Mouse (Mus musculus) forebrain, embryonic 13.5 days (tissue): ENCODE data around the gene Cyth3. TPM values are rescaled to one million over a fixed set of nuclear protein-coding genes. Genes with fewer than 3 reads are reported as not detected.

Source experiments
- ATAC-seq: fragments of 200-750 bp; cut with Nextera tagmentation; 2 replicates; pipeline ENCODE4 v1.8.0; 2017
- H3K27ac ChIP-seq: fragments of 300-500 bp; sonication (generic); 2 replicates; pipeline ENCODE4 v1.5.1; 2015; ENCODE audit warnings: inconsistent platforms, mild to moderate bottlenecking, moderate library complexity
- H3K27me3 ChIP-seq: fragments of 300-500 bp; sonication (generic); 2 replicates; pipeline ENCODE4 v1.6.1; 2015; ENCODE audit warnings: mild to moderate bottlenecking, inconsistent platforms
- H3K36me3 ChIP-seq: fragments of 300-500 bp; sonication (generic); 2 replicates; pipeline ENCODE4 v1.6.1; 2015; ENCODE audit warnings: mild to moderate bottlenecking, inconsistent platforms; ENCODE audit not compliant: poor library complexity, severe bottlenecking
- H3K4me1 ChIP-seq: fragments of 300-500 bp; sonication (generic); 2 replicates; pipeline ENCODE4 v1.6.1; 2015; ENCODE audit warnings: inconsistent platforms
- H3K4me2 ChIP-seq: fragments of 300-500 bp; sonication (generic); 2 replicates; pipeline ENCODE4 v1.6.1; 2015; ENCODE audit warnings: inconsistent platforms, mild to moderate bottlenecking, moderate library complexity
- H3K4me3 ChIP-seq: fragments of 300-500 bp; sonication (generic); 2 replicates; pipeline ENCODE4 v1.5.1; 2015; ENCODE audit warnings: mild to moderate bottlenecking, inconsistent platforms
- H3K9ac ChIP-seq: fragments of 300-500 bp; sonication (generic); 2 replicates; pipeline ENCODE4 v1.6.1; 2015; ENCODE audit warnings: mild to moderate bottlenecking, inconsistent platforms
- H3K9me3 ChIP-seq: fragments of 300-500 bp; sonication (generic); replicated peaks from 2 replicates; pipeline ENCODE4 v1.6.1; 2016; ENCODE audit warnings: inconsistent platforms
- WGBS: fragments of 180-500 bp; shearing (Covaris S2); methylation state at CpG from one replicate; pipeline ENCODE4 v1.1.7; 2015; 5-methylcytosine and 5-hydroxymethylcytosine counted together
- polyA plus RNA-seq: library from polyadenylated mRNA; unstranded; fragments of >200 nt; fragmentation: Nextera tagmentation; extraction: Ambion mirVana; gene quantifications from 2 replicates; pipeline ENCODE4 v1.2.1, GENCODE M21; 2015

Cyth3 gene
- polyA plus RNA-seq, 1 experiment from 2014 or later: 24.0 TPM

DNA sequence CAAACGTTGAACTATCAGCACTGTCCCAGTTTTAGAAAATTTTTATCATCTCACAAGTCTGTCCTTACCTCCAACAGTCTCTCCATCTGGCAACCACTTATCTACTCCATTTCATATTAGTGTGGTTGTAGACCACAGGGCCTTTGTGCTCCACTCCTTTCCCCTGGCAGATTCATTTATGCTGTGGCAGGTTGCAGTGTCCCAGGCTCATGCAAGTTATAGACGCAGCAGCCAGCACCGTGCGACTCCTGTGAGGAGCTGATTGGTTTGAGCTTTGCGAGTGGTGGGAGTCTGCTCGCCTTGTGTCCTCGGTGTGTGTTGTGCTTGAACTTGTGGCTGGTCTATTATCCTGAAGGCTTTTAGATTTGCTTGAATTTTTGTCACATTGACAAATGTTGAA lies 17.6 kb downstream of the Cyth3 start:
- H3K27ac ChIP-seq: no peak overlapping the region
- no peak overlapping the region for H3K4me2 ChIP-seq
- H3K9ac ChIP-seq: no peak overlapping the region
- no peak overlapping the region for H3K4me3 ChIP-seq
- no peaks in the 10 kb centered on the region for H3K9me3 ChIP-seq
- H3K27me3 ChIP-seq: no peaks in the 10 kb centered on the region
- ATAC-seq: no peak
- H3K36me3 ChIP-seq: no peaks in the 10 kb centered on the region
- H3K4me1 ChIP-seq: peaks cover 12% of the 10 kb centered on the region
- 91% methylated on average over 7 of the region's 7 CpGs for WGBS

DNA sequence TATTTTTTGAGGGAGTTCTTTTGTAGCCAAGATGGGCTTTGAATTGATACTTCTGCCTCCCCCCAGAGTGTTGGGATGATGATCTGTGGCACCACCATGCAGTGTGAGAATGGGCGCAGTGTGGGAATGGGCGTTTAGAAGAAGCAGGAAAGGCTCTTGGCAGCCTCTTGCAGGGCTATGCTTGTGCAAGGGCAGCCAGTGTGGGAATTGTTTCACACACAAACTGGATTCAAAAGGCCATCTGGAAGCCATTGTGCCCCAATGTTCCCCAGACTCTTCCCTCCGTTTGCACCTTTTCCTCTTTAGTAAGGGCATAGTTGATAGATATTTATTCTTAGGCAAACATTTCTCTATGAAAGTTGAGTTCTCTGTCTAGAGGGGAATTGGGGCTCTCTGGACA lies 19.3 kb downstream of the Cyth3 start:
- Histone ChIP-seq H3K27me3 (no peaks in the 10 kb centered on the region), H3K4me2 (no peak overlapping the region), H3K9me3 (no peaks in the 10 kb centered on the region), H3K4me1 (peaks cover 12% of the 10 kb centered on the region), H3K36me3 (no peaks in the 10 kb centered on the region), H3K27ac (no peak overlapping the region), H3K9ac (no peak overlapping the region), H3K4me3 (no peak overlapping the region)
- 76% methylated on average over 3 of the region's 3 CpGs for WGBS
- no peak for ATAC-seq

DNA sequence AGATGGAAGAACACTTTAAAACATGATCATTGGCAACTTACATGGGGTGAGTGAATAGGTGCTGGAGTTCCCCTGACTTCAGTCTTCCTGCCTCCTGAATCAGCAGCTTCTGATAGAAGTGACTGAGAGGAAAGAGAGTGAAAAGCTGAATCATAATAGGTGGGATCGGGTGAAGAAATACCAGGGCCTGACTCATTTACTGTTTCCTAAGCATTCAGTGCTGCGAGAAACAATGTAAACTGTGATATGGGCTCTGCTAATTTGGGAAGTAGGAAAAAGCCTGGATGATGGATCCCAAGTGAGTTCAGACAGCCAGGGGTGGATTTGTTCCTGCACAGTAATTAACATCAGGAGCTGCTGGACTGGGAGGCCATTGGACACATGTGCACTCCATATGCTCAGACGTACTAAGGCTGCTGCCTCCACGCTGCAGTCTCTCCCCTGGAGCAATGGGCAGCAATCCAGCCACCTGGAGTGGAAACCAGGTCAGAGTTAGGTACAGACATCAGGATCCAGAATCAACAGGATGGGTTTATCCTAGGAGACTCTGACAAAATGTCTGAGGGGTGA lies 20.1 kb downstream of the Cyth3 start:
- peaks cover 12% of the 10 kb centered on the region for H3K4me1 ChIP-seq
- H3K9me3 ChIP-seq: no peaks in the 10 kb centered on the region
- no peak overlapping the region for H3K27ac ChIP-seq
- no peaks in the 10 kb centered on the region for H3K36me3 ChIP-seq
- no peak overlapping the region for H3K4me3 ChIP-seq
- no peaks in the 10 kb centered on the region for H3K27me3 ChIP-seq
- no peak for ATAC-seq
- H3K4me2 ChIP-seq: no peak overlapping the region
- 58% methylated on average over 4 of the region's 4 CpGs for WGBS
- no peak overlapping the region for H3K9ac ChIP-seq

DNA sequence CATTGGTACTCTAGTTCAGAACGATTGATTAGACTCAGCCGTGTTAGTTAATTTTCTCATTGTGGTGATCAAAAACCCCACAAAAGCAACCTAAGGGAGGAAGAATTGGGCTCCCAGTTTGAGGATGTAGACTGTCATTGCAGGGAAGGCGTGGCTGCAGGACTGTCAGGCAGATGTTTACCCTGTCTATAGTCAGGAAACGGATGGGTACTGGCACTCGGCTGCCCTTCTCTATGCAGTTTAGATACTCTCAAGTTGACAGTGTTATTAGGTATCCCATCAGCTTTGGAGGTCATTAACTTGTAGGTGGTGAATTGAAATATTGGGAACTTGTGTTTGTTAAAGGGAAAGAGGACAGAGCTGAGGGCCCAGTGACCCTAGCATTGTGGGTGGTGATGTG lies 23.7 kb downstream of the Cyth3 start:
- Histone ChIP-seq H3K27me3 (no peaks in the 10 kb centered on the region), H3K4me2 (no peak overlapping the region), H3K9me3 (no peaks in the 10 kb centered on the region), H3K9ac (no peak overlapping the region), H3K4me1 (peaks cover 12% of the 10 kb centered on the region), H3K36me3 (no peaks in the 10 kb centered on the region), H3K27ac (no peak overlapping the region), H3K4me3 (no peak overlapping the region)
- no peak for ATAC-seq
- 80% methylated on average over 5 of the region's 5 CpGs for WGBS

DNA sequence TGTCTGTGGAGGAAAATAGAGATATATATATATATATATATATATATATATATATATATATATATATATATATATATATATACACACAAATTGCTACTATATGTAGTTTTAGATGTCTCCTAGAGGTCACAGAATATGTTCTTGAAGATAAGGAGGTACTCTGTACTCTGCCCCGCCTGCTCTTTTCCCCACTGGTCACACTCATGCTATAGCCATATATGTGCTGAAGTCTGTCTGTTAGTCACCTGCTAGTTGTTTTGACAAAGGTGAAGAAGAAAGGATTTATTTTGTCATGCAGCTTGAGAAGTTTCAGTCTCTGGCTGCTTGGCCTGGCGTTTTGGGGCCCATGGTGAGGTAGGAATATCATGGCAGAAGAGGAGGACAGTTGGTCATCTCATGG lies 25.2 kb downstream of the Cyth3 start:
- H3K27me3 ChIP-seq: no peaks in the 10 kb centered on the region
- WGBS: 89% methylated on average over 2 of the region's 2 CpGs
- H3K9ac ChIP-seq: no peak overlapping the region
- no peaks in the 10 kb centered on the region for H3K9me3 ChIP-seq
- ATAC-seq: no peak
- no peaks in the 10 kb centered on the region for H3K36me3 ChIP-seq
- H3K4me1 ChIP-seq: peaks cover 11% of the 10 kb centered on the region
- H3K27ac ChIP-seq: no peak overlapping the region
- no peak overlapping the region for H3K4me2 ChIP-seq
- no peak overlapping the region for H3K4me3 ChIP-seq

DNA sequence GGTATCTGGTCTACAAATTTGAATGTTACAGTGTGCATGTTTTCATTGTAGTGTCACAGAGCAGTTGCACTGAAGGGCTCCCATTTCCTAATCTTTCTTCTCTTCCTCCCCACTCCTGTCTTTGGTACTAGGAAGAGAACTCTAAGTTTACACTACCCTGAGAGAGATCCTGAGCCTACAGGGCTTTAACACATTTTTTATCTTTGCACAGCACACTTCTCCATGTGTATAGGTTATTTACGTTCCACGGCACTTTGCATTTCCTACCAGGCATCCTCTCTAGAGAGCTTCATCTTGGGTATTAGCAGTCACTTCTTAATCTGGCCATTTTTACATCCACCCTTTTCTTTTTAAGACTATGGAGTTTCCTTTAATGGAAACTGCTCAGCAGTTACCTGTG lies 25.8 kb downstream of the Cyth3 start:
- Histone ChIP-seq H3K4me3 (no peak overlapping the region), H3K9ac (no peak overlapping the region), H3K27me3 (no peaks in the 10 kb centered on the region), H3K27ac (no peak overlapping the region), H3K9me3 (no peaks in the 10 kb centered on the region), H3K36me3 (no peaks in the 10 kb centered on the region), H3K4me1 (peaks cover 7% of the 10 kb centered on the region; the same call in 1 of the 2 replicates), H3K4me2 (no peak overlapping the region)
- ATAC-seq: no peak
- WGBS: 89% methylated on average over 2 of the region's 2 CpGs

DNA sequence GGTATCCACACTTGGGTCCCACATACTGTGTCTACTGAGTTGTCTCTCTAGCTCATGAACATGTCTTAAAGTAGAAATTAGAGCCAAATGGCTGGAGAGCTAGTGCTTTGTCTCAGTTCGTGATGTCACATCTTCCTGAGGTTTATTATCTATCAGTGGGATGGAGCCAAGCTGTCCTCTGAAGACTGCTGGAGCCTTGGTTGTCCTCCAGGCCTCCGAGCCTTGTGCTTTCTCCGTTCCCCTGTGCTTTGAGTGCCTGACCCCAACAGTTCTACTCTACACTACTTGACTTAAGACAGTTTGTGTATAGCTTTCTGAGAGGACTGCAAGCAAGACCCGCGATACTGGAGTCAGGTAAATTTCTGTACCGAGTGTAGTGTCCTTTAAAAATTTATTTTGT lies 26.9 kb downstream of the Cyth3 start:
- Histone ChIP-seq H3K27ac (no peak overlapping the region), H3K4me2 (no peak overlapping the region), H3K4me1 (peaks cover 7% of the 10 kb centered on the region; the same call in 1 of the 2 replicates), H3K27me3 (no peaks in the 10 kb centered on the region), H3K36me3 (no peaks in the 10 kb centered on the region), H3K9ac (no peak overlapping the region), H3K4me3 (no peak overlapping the region), H3K9me3 (no peaks in the 10 kb centered on the region)
- WGBS: 96% methylated on average over 6 of the region's 6 CpGs
- no peak for ATAC-seq

DNA sequence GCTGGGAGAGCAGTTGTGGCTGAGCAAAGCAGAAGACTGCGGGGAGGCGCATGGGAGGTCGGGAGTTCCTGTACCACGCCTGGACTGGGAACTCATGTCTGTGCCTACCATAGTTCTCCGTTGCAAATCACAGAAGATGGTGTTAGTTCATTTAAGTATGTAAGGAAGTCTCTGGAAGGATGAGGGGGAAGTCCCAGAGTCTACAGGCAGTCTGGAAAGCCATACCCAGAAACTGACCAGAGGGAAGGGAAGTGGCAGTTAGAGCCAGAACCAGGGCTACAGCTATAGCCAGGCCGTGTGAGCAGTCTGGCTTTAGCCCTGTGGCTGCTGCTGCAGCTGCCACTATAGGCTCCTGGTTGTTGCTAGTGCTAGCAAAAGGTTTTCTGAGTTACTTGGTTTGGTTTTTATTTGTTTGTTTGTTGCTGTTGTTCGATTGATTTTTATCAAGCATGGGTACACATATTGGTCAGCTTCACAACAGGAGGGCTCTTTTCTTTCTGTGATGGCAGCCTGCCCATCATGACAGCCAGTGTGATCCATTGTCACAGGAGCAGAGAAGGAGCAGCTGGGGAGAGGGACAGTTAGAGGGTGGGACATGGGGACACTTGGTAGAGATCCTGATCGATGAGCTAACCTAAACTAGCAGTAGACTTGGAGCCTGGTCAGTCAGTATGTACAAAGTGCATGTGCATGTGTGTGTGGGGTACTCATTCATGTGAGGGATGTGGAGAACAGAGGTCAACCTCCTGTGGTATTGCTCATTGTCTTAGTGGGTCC lies 29.8 kb downstream of the Cyth3 start:
- 84% methylated on average over 8 of the region's 8 CpGs for WGBS

DNA sequence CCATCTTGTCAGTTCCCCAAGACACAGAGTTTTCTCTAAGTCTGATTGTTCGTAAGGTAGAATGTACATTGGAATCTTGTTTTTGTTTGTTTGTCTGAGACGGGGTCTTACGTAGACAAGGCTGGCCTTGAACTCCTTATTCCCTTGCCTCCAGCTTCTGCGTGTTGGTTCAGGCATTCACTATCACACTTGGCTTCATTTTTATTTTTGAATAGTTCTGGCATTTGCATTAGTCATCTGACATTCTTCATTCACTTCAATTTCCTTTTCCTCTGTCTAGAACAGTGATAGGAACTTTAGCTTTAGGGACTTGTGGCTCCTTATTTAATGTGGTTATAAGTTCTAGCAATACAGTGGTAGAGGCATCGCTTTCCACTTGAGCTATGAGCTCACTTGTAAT lies 31.2 kb downstream of the Cyth3 start:
- H3K4me1 ChIP-seq: peaks cover 13% of the 10 kb centered on the region; the same call in 1 of the 2 replicates
- H3K9ac ChIP-seq: no peak overlapping the region
- WGBS: 95% methylated on average over 5 of the region's 5 CpGs
- H3K27ac ChIP-seq: no peak overlapping the region
- H3K4me3 ChIP-seq: no peak overlapping the region
- H3K27me3 ChIP-seq: no peaks in the 10 kb centered on the region
- no peak for ATAC-seq
- no peaks in the 10 kb centered on the region for H3K36me3 ChIP-seq
- no peak overlapping the region for H3K4me2 ChIP-seq
- H3K9me3 ChIP-seq: no peaks in the 10 kb centered on the region

More for the DNA sequence above, 29.8 kb downstream of the Cyth3 start:
- no peak overlapping the region for H3K9ac ChIP-seq
- H3K36me3 ChIP-seq: no peaks in the 10 kb centered on the region
- H3K4me2 ChIP-seq: no peak overlapping the region
- no peak overlapping the region for H3K27ac ChIP-seq
- H3K4me1 ChIP-seq: peaks cover 13% of the 10 kb centered on the region; the same call in 1 of the 2 replicates
- no peak overlapping the region for H3K4me3 ChIP-seq
- H3K9me3 ChIP-seq: no peaks in the 10 kb centered on the region
- no peaks in the 10 kb centered on the region for H3K27me3 ChIP-seq
- no peak for ATAC-seq

DNA sequence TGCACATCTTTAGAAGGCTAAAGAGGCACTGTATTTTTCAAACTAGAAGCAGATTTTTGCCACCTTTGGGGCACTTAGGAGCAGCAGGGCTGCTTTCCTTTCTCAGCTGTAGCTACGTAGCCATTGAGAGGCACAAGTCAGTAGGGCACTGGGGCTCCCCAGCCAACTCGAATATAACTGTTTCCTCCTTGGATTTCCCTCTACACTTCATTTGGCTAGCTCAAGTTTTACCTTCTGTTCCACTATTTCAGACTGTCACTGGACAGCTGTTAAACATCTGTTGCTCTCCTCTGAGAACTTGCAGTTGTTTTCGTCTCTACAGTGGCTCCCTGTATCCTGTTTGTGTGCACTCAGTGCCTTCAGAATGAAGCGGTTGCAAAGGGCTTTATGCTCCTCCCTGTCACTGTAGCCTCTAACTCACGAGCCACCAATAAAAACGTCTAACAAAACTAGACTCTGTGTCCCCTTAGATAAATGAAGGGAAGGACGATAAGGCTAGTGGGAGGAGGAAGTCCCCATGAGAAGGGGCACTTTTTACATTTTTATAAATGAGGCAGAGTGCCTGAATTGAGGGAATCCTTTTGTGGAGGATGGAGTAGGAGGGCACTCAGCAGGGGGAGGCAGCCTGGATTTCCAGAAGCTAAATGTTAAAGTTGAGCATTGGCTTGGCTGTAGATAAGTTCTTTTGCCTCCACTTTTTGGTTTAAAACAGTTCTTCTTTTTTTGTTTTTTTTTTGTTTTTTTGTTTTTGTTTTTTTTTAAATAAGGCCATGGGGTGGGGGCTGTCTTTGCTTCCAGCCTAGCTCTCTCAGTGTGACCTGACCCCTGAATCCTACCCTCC lies 32.6 kb downstream of the Cyth3 start:
- no peaks in the 10 kb centered on the region for H3K36me3 ChIP-seq
- WGBS: 16% methylated on average over 7 of the region's 7 CpGs

DNA sequence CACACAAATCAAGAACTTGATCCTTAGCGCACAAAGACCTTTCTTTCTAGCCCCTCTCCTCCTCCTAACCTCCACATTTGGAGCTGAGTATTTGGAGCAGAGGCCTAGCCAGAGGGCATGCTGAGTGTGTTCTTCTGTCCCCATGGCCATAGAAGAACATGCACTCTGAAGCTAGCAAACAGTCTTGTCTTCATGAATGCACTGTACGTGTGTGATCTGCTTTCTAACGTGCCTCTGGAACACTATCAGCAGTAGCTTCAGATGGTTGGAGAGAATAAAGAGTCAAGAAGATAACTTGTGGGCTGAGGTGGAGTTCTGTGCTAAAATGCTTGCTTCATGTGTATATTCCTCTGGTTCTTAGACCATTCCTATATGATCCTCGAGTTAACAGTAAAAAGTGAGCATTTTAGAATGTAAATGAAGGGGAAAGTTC lies 33.3 kb downstream of the Cyth3 start:
- ATAC-seq: no peak
- Histone ChIP-seq H3K9me3 (no peaks in the 10 kb centered on the region), H3K27ac (no peak overlapping the region), H3K4me1 (peaks cover 13% of the 10 kb centered on the region; the same call in 1 of the 2 replicates), H3K27me3 (no peaks in the 10 kb centered on the region), H3K4me2 (no peak overlapping the region), H3K36me3 (no peaks in the 10 kb centered on the region), H3K9ac (no peak overlapping the region), H3K4me3 (no peak overlapping the region)
- 65% methylated on average over 4 of the region's 4 CpGs for WGBS

More for the DNA sequence above, 32.6 kb downstream of the Cyth3 start:
- no peaks in the 10 kb centered on the region for H3K27me3 ChIP-seq
- no peak overlapping the region for H3K9ac ChIP-seq
- no peak overlapping the region for H3K27ac ChIP-seq
- no peak overlapping the region for H3K4me2 ChIP-seq
- H3K4me1 ChIP-seq: peaks cover 13% of the 10 kb centered on the region; the same call in 1 of the 2 replicates
- no peak overlapping the region for H3K4me3 ChIP-seq
- H3K9me3 ChIP-seq: no peaks in the 10 kb centered on the region
- no peak for ATAC-seq

DNA sequence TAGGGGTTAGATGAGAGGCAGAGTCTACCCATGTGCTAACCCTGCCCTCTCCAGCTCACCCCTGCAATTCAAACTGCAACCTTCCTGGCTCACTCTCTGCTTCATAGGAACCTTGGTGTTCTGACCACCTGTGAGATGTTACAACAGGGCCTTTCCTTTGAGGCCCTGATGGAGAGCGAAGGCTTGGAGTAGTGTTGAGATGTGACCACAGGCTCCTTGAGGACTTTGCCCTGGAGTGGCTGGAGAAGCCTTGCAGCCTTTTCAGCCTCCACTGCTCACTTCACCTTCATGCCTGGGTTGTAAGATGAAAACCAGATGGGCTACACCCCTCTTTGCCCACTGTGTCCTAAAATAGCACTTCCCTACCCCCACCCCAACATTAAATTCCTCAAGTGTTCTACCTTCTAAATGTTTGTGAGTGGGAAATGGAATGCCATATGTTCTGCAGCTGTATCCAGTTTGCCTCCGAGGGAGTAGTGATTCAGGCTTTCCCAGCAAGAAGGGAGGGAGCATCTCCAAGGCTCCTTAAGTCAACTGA lies 34.5 kb downstream of the Cyth3 start:
- Histone ChIP-seq H3K4me1 (peaks cover 12% of the 10 kb centered on the region; the same call in 1 of the 2 replicates), H3K4me2 (no peak overlapping the region), H3K9me3 (no peaks in the 10 kb centered on the region), H3K27me3 (no peaks in the 10 kb centered on the region), H3K4me3 (no peak overlapping the region), H3K9ac (no peak overlapping the region), H3K36me3 (no peaks in the 10 kb centered on the region), H3K27ac (no peak overlapping the region)
- no peak for ATAC-seq
- 91% methylated on average over 2 of the region's 2 CpGs for WGBS
